In genomic region chr10:80056976-80057682, GRCm38 (mm10) we compare ENCODE assay signal across 18 mouse cellular contexts. TPM values are rescaled to one million over a fixed set of nuclear protein-coding genes. Genes with fewer than 3 reads are reported as not detected.
DNase-seq lines count a peak whose midpoint lies in the region; ATAC-seq and TF ChIP-seq lines count a peak whose summit lies in the region.
"Had no signal": no experiment of that assay in that cellular context is flagged by ENCODE, and none has a peak within 500 bp of the region (broad histone marks: within the 10 kb centered on the region; RNA-seq: fewer than 3 reads in every experiment).

No protein-coding gene starts in this region.

- no peak for TF ChIP-seq CTCF in kidney, postnatal 0 days (IDR thresholded peaks at IDR 0.05; ENCODE audit: low read depth)
- TF ChIP-seq CTCF in E14TG2a.4 (conservative IDR thresholded peaks at IDR 0.05; ENCODE audit: low read length): no peak

- 91% methylated on average over 27 of the region's 27 CpGs for WGBS in forebrain, embryonic 14.5 days
- 93% methylated on average over 27 of the region's 27 CpGs for WGBS in forebrain, embryonic 11.5 days
- WGBS in kidney, postnatal 0 days: 93% methylated on average over 27 of the region's 27 CpGs
- 90% methylated on average over 27 of the region's 27 CpGs for WGBS in limb, embryonic 13.5 days

- H3K4me3 ChIP-seq in forebrain, embryonic 14.5 days (ENCODE audit: low read depth, low read length): no peak overlapping the region
- no peak overlapping the region for H3K4me3 ChIP-seq in forebrain, embryonic 11.5 days (ENCODE audit: low read depth, low read length)
- H3K4me3 ChIP-seq in kidney, postnatal 0 days (replicated peaks; ENCODE audit: low read depth, low read length): no peak overlapping the region
- peak overlapping the region; percentile 93 for H3K4me3 ChIP-seq in E14TG2a.4 (replicated peaks; ENCODE audit: low read length)
- H3K4me3 ChIP-seq in limb, embryonic 13.5 days: no peak overlapping the region
- H3K4me3 ChIP-seq: embryonic facial prominence, embryonic 15.5 days; forebrain, embryonic 15.5 days; lung, embryonic 15.5 days had no signal

- H3K36me3 ChIP-seq in forebrain, embryonic 14.5 days (ENCODE audit: control insufficient read depth, insufficient read depth, low read length): peaks cover 53% of the 10 kb centered on the region
- peaks cover under 1% of the 10 kb centered on the region; the same call in 1 of the 2 replicates for H3K36me3 ChIP-seq in forebrain, embryonic 11.5 days (ENCODE audit: control insufficient read depth, insufficient read depth, low read length)
- H3K36me3 ChIP-seq in kidney, postnatal 0 days (ENCODE audit: insufficient read depth, low read length): peaks cover 38% of the 10 kb centered on the region
- H3K36me3 ChIP-seq in E14TG2a.4 (ENCODE audit: insufficient read depth, low read length): peaks cover 84% of the 10 kb centered on the region
- peaks cover 67% of the 10 kb centered on the region for H3K36me3 ChIP-seq in limb, embryonic 13.5 days

- no peak for DNase-seq in forebrain, embryonic 14.5 days (ENCODE audit: low spot score)
- no peak for DNase-seq in forebrain, embryonic 11.5 days (ENCODE audit: low spot score)
- no peak for DNase-seq in kidney, postnatal 0 days (ENCODE audit: low spot score)
- DNase-seq in kidney, postnatal 10 days: no peak
- no peak for DNase-seq in embryo, embryonic 10.5 days (ENCODE audit: low spot score)
- DNase-seq: adrenal gland, postnatal 25 days; cerebellum, adult 8-10 months; heart, postnatal 36 days; layer of hippocampus, adult 9-11 months; thymus, postnatal 14 days had no signal

- H3K4me2 ChIP-seq in forebrain, embryonic 14.5 days (ENCODE audit: low read length): no peak overlapping the region
- no peak overlapping the region for H3K4me2 ChIP-seq in forebrain, embryonic 11.5 days (ENCODE audit: low read depth, low read length, severe bottlenecking)
- H3K4me2 ChIP-seq in kidney, postnatal 0 days (ENCODE audit: low read length): no peak overlapping the region
- no peak overlapping the region for H3K4me2 ChIP-seq in limb, embryonic 13.5 days (replicated peaks)
- H3K4me2 ChIP-seq: embryonic facial prominence, embryonic 15.5 days; forebrain, embryonic 15.5 days; heart, embryonic 11.5 days; lung, embryonic 15.5 days had no signal

- no peak for ATAC-seq in forebrain, embryonic 14.5 days
- ATAC-seq in forebrain, embryonic 11.5 days (replicated peaks; ENCODE audit: low FRiP score): no peak
- ATAC-seq in kidney, postnatal 0 days (replicated peaks; ENCODE audit: low FRiP score, low read depth): no peak
- ATAC-seq in limb, embryonic 13.5 days (ENCODE audit: low FRiP score, low read depth): no peak
- ATAC-seq: forebrain, embryonic 15.5 days; inflammation-experienced regulatory T-cells, adult 6 months had no signal

- H3K27me3 ChIP-seq in forebrain, embryonic 14.5 days (replicated peaks; ENCODE audit: control insufficient read depth, insufficient read depth, low read length): no peaks in the 10 kb centered on the region
- H3K27me3 ChIP-seq in forebrain, embryonic 11.5 days (ENCODE audit: control insufficient read depth, insufficient read depth, low read length): no peaks in the 10 kb centered on the region
- H3K27me3 ChIP-seq in kidney, postnatal 0 days (ENCODE audit: insufficient read depth, low read length): no peaks in the 10 kb centered on the region
- no peaks in the 10 kb centered on the region for H3K27me3 ChIP-seq in E14TG2a.4 (ENCODE audit: insufficient read depth, low read length)
- H3K27me3 ChIP-seq in limb, embryonic 13.5 days: no peaks in the 10 kb centered on the region
- H3K27me3 ChIP-seq: embryonic facial prominence, embryonic 15.5 days; forebrain, embryonic 15.5 days; lung, embryonic 15.5 days had no signal

- H3K27ac ChIP-seq in forebrain, embryonic 14.5 days (ENCODE audit: low read depth, low read length): 0 out of 2 replicates have a peak overlapping the region, but pooled peaks have one; percentile 14
- no peak overlapping the region for H3K27ac ChIP-seq in forebrain, embryonic 11.5 days (ENCODE audit: low read depth, low read length)
- 0 out of 2 replicates have a peak overlapping the region, but pooled peaks have one; percentile 19 for H3K27ac ChIP-seq in kidney, postnatal 0 days
- H3K27ac ChIP-seq in limb, embryonic 13.5 days: no peak overlapping the region; the same call in 1 of the 2 replicates
- H3K27ac ChIP-seq: embryonic facial prominence, embryonic 15.5 days; forebrain, embryonic 15.5 days; lung, embryonic 15.5 days; stomach, postnatal 0 days had no signal

- H3K4me1 ChIP-seq in forebrain, embryonic 14.5 days (ENCODE audit: control insufficient read depth, insufficient read depth, low read length): peaks cover 9% of the 10 kb centered on the region
- peaks cover 7% of the 10 kb centered on the region; the same call in 1 of the 2 replicates for H3K4me1 ChIP-seq in forebrain, embryonic 11.5 days (replicated peaks; ENCODE audit: control insufficient read depth, insufficient read depth, low read length)
- peaks cover 17% of the 10 kb centered on the region for H3K4me1 ChIP-seq in kidney, postnatal 0 days (replicated peaks; ENCODE audit: insufficient read depth, low read length)
- peaks cover 77% of the 10 kb centered on the region for H3K4me1 ChIP-seq in E14TG2a.4 (replicated peaks; ENCODE audit: low read depth, low read length)
- H3K4me1 ChIP-seq in limb, embryonic 13.5 days: peaks cover 21% of the 10 kb centered on the region

- no peak overlapping the region for H3K9ac ChIP-seq in forebrain, embryonic 14.5 days (ENCODE audit: low read length)
- H3K9ac ChIP-seq in forebrain, embryonic 11.5 days (ENCODE audit: low read length): no peak overlapping the region
- no peak overlapping the region for H3K9ac ChIP-seq in kidney, postnatal 0 days (ENCODE audit: low read depth, low read length)
- H3K9ac ChIP-seq in limb, embryonic 13.5 days: peak overlapping the region; percentile 31; the same call in 1 of the 2 replicates
- H3K9ac ChIP-seq: embryonic facial prominence, embryonic 15.5 days; forebrain, embryonic 15.5 days; lung, embryonic 15.5 days had no signal

- no peaks in the 10 kb centered on the region for H3K9me3 ChIP-seq in forebrain, embryonic 14.5 days (replicated peaks; ENCODE audit: control insufficient read depth, low read length)
- no peaks in the 10 kb centered on the region for H3K9me3 ChIP-seq in forebrain, embryonic 11.5 days (ENCODE audit: control insufficient read depth, low read length)
- H3K9me3 ChIP-seq in kidney, postnatal 0 days (replicated peaks; ENCODE audit: low read length): no peaks in the 10 kb centered on the region
- no peaks in the 10 kb centered on the region for H3K9me3 ChIP-seq in E14TG2a.4 (ENCODE audit: low read length)
- no peaks in the 10 kb centered on the region for H3K9me3 ChIP-seq in limb, embryonic 13.5 days
- H3K9me3 ChIP-seq: embryonic facial prominence, embryonic 15.5 days; forebrain, embryonic 15.5 days; lung, embryonic 15.5 days had no signal

RNA-seq across cellular contexts. Expression of gene Gpx4, which starts 10.2 kb away (rescaled TPM):
- polyA plus RNA-seq in forebrain, embryonic 14.5 days (2014; fragmentation: Nextera tagmentation; extraction: Ambion mirVana): 555 and 632 TPM in 2 replicates
- 506 and 516 TPM in 2 replicates for polyA plus RNA-seq in forebrain, embryonic 11.5 days (2014; fragmentation: Nextera tagmentation; extraction: Ambion mirVana)
- polyA plus RNA-seq in kidney, postnatal 0 days (2015; fragmentation: Nextera tagmentation; extraction: Ambion mirVana): 901 and 946 TPM in 2 replicates
- 462 and 477 TPM in 2 replicates for polyA plus RNA-seq in limb, embryonic 13.5 days (2015; fragmentation: Nextera tagmentation; extraction: Ambion mirVana)

RNA-seq across cellular contexts. Expression of gene Polr2e, which starts 17.5 kb away (rescaled TPM):
- polyA plus RNA-seq in forebrain, embryonic 14.5 days (2014; fragmentation: Nextera tagmentation; extraction: Ambion mirVana): 205 and 219 TPM in 2 replicates
- 217 and 243 TPM in 2 replicates for polyA plus RNA-seq in forebrain, embryonic 11.5 days (2014; fragmentation: Nextera tagmentation; extraction: Ambion mirVana)
- polyA plus RNA-seq in kidney, postnatal 0 days (2015; fragmentation: Nextera tagmentation; extraction: Ambion mirVana): 208 and 210 TPM in 2 replicates
- 244 and 254 TPM in 2 replicates for polyA plus RNA-seq in limb, embryonic 13.5 days (2015; fragmentation: Nextera tagmentation; extraction: Ambion mirVana)

RNA-seq across cellular contexts. Expression of gene Arhgap45, which starts 40.7 kb away (rescaled TPM):
- polyA plus RNA-seq in forebrain, embryonic 14.5 days (2014; fragmentation: Nextera tagmentation; extraction: Ambion mirVana): 1.1 and 1.5 TPM in 2 replicates
- polyA plus RNA-seq in forebrain, embryonic 11.5 days (2014; fragmentation: Nextera tagmentation; extraction: Ambion mirVana): 4.6 and 4.9 TPM in 2 replicates
- polyA plus RNA-seq in kidney, postnatal 0 days (2015; fragmentation: Nextera tagmentation; extraction: Ambion mirVana): 4.0 and 4.6 TPM in 2 replicates
- polyA plus RNA-seq in limb, embryonic 13.5 days (2015; fragmentation: Nextera tagmentation; extraction: Ambion mirVana): 7.3 and 7.6 TPM in 2 replicates

RNA-seq across cellular contexts. Expression of gene Sbno2, which starts 48.2 kb away (rescaled TPM):
- polyA plus RNA-seq in forebrain, embryonic 14.5 days (2014; fragmentation: Nextera tagmentation; extraction: Ambion mirVana): 8.1 and 11.1 TPM in 2 replicates
- polyA plus RNA-seq in forebrain, embryonic 11.5 days (2014; fragmentation: Nextera tagmentation; extraction: Ambion mirVana): 12.5 and 13.6 TPM in 2 replicates
- polyA plus RNA-seq in kidney, postnatal 0 days (2015; fragmentation: Nextera tagmentation; extraction: Ambion mirVana): 9.6 and 10.5 TPM in 2 replicates
- 13.5 and 15.2 TPM in 2 replicates for polyA plus RNA-seq in limb, embryonic 13.5 days (2015; fragmentation: Nextera tagmentation; extraction: Ambion mirVana)

RNA-seq across cellular contexts. Expression of gene Stk11, which starts 58.5 kb away (rescaled TPM):
- polyA plus RNA-seq in forebrain, embryonic 14.5 days (2014; fragmentation: Nextera tagmentation; extraction: Ambion mirVana): 25.5 and 27.7 TPM in 2 replicates
- polyA plus RNA-seq in forebrain, embryonic 11.5 days (2014; fragmentation: Nextera tagmentation; extraction: Ambion mirVana): 26.5 and 31.6 TPM in 2 replicates
- polyA plus RNA-seq in kidney, postnatal 0 days (2015; fragmentation: Nextera tagmentation; extraction: Ambion mirVana): 14.2 and 15.1 TPM in 2 replicates
- 17.1 and 17.4 TPM in 2 replicates for polyA plus RNA-seq in limb, embryonic 13.5 days (2015; fragmentation: Nextera tagmentation; extraction: Ambion mirVana)

Comparison
In these comparisons a context has a peak if more than half of its experiments do, and no peak if none do; other contexts are left out.
1. H3K27ac ChIP-seq: peak in forebrain, embryonic 14.5 days (single experiment) and kidney, postnatal 0 days (single experiment); none in forebrain, embryonic 11.5 days (single experiment) and limb, embryonic 13.5 days (single experiment).